Mouse (Mus musculus) limb, embryonic 11.5 days (tissue): ENCODE data around the gene Tsnaxip1. TPM values are rescaled to one million over a fixed set of nuclear protein-coding genes. Genes with fewer than 3 reads are reported as not detected.

Experiments
- ATAC-seq: fragments of 200-750 bp; cut with Nextera tagmentation; 2 replicates; pipeline ENCODE4 v1.8.0; 2017; ENCODE audit warnings: low read depth; ENCODE audit not compliant: insufficient number of reproducible peaks, low FRiP score, low TSS enrichment
- DNase-seq: peaks from one replicate; pipeline ENCODE4 v3.0.0-alpha.2; 2015; ENCODE audit warnings: low spot score
- H3K27ac ChIP-seq: fragments of 300-500 bp; sonication (generic); replicated peaks from 2 replicates; pipeline ENCODE4 v1.5.1; 2014; ENCODE audit warnings: low read depth, mild to moderate bottlenecking, low read length
- H3K27me3 ChIP-seq: fragments of 300-500 bp; sonication (generic); 2 replicates; pipeline ENCODE4 v1.6.1; 2014; ENCODE audit warnings: mild to moderate bottlenecking, low read length, mixed read lengths; ENCODE audit not compliant: control insufficient read depth, insufficient read depth
- H3K36me3 ChIP-seq: fragments of 300-500 bp; sonication (generic); 2 replicates; pipeline ENCODE4 v1.6.1; 2014; ENCODE audit warnings: mild to moderate bottlenecking, low read length, moderate library complexity, mixed read lengths; ENCODE audit not compliant: control insufficient read depth, insufficient read depth
- H3K4me1 ChIP-seq: fragments of 300-500 bp; sonication (generic); 2 replicates; pipeline ENCODE4 v1.6.1; 2014; ENCODE audit warnings: low read length, mixed read lengths; ENCODE audit not compliant: control insufficient read depth, insufficient read depth
- H3K4me2 ChIP-seq: fragments of 300-500 bp; sonication (generic); 2 replicates; pipeline ENCODE4 v1.6.1; 2014; ENCODE audit warnings: low read depth, mild to moderate bottlenecking, moderate library complexity; ENCODE audit not compliant: severe bottlenecking
- H3K4me3 ChIP-seq: fragments of 300-500 bp; sonication (generic); 2 replicates; pipeline ENCODE4 v1.5.1; 2014; ENCODE audit warnings: low read depth, low read length
- H3K9ac ChIP-seq: fragments of 300-500 bp; sonication (generic); 2 replicates; pipeline ENCODE4 v1.6.1; 2014; ENCODE audit warnings: mild to moderate bottlenecking, low read length
- H3K9me3 ChIP-seq: fragments of 300-500 bp; sonication (generic); 2 replicates; pipeline ENCODE4 v1.6.1; 2016; ENCODE audit warnings: low read length; ENCODE audit not compliant: control insufficient read depth
- WGBS: fragments of 180-500 bp; shearing (Covaris S2); extraction: QIAGEN DNeasy Blood & Tissue Kit; methylation state at CpG from one replicate; pipeline ENCODE4 v1.1.7; 2014; 5-methylcytosine and 5-hydroxymethylcytosine counted together
- polyA plus RNA-seq: library from polyadenylated mRNA; unstranded; fragments of >200 nt; fragmentation: Nextera tagmentation; extraction: Ambion mirVana; gene quantifications from 2 replicates; pipeline ENCODE4 v1.2.1, GENCODE M21; 2014

Tsnaxip1 gene
- polyA plus RNA-seq, 1 experiment from 2014 or later, result 0.15 TPM

DNA sequence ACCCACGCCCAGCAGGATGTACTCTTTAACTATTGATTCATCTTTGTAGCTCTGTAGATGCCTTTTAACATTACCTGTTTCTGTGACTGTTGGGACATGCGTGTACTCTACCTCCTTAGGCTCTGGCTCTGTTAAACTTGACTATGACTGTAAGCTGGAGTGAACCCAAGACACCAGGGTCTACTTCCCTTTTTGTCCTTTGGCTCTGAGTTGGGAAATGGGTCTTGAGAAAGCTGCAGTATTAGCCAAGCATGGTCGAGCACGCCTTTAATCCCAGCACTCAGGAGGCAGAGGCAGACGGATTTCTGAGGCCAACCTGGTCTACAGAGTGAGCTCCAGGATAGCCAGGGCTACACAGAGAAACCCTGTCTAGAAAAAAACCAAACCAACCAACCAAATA is 31.0 kb downstream of the Tsnaxip1 start:
- Histone ChIP-seq H3K4me1 (peaks cover 16% of the 10 kb centered on the region), H3K27ac (no peak overlapping the region), H3K9ac (no peak overlapping the region), H3K9me3 (no peaks in the 10 kb centered on the region), H3K27me3 (no peaks in the 10 kb centered on the region), H3K4me2 (no peak overlapping the region), H3K36me3 (no peaks in the 10 kb centered on the region; the same call in none of the 2 replicates), H3K4me3 (no peak overlapping the region)
- ATAC-seq (no peak), DNase-seq (no peak)
- WGBS, result 87% methylated on average over 5 of the region's 5 CpGs

DNA sequence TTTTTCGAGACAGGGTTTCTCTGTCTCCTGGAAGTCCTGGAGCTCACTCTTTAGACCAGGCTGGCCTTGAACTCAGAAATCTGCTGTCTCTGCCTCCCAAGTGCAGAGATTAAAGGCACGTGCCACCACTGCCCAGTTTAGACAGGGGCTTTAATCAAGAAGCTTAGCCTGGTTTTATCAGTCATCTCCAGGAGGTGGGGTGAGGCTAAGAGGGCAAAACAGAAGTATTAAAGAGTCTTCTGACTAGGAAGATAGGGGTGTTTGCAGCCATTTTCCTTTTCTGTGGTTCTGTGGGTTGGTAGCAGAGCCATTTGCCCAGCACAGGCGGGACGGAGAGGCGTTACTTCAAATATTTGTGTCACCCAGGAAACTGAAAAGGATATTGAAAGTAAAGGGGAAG is 31.8 kb downstream of the Tsnaxip1 start:
- Histone ChIP-seq H3K9ac (no peak overlapping the region), H3K27me3 (no peaks in the 10 kb centered on the region), H3K4me3 (no peak overlapping the region), H3K36me3 (peaks cover under 1% of the 10 kb centered on the region), H3K4me2 (no peak overlapping the region; the same call in 1 of the 2 replicates), H3K4me1 (peaks cover 16% of the 10 kb centered on the region), H3K9me3 (no peaks in the 10 kb centered on the region), H3K27ac (no peak overlapping the region)
- DNase-seq (no peak), ATAC-seq (no peak)
- WGBS, result 83% methylated on average over 5 of the region's 5 CpGs

DNA sequence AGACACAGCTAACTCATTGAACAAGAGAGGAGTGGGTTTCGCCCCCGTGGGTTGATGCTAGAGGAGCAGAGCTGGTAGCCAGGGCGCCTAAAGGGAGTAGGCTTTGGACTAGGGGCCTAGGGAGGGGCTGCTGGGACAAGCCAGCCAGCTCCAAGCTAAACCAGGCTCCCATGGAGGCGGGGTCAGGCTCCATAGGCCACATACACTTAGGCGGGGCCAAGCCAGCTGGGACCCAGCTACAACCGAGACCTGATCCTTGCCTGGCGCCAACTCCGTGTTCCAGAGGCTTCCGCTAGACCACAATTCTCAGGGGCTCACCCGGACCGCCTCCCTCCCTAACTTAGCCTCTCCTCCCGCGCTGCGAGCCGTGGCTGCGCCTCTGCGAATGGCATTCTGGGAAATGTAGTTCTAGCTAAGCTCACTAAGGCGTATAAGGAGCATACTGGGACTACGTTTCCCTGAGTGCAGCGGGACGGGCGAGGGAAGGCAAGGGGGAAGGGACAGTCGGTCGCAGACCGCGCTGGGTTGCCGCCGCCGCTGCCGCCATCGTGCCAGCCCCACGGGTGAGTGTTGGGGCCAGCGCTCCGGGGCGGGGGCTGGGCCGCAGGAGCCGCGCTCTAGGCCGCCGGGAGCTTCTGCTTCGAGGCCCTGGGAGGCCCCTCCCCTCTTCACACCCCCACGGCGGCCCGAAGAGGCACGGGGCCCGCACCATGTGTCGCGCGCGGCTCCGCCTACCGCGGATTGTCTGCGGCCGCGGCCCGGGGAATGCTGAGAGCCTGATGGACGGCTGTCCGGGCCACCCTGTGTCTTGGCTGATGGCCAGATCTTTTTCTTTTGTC is 32.8 kb downstream of the Tsnaxip1 start, which contains the start of gene Nutf2:
Gene Nutf2, plus strand, starts transcription at position 438 of the 839 bp plus-strand sequence.
- H3K4me1 ChIP-seq, result peaks cover 16% of the 10 kb centered on the region
- no peaks in the 10 kb centered on the region for H3K9me3 ChIP-seq
- no peaks in the 10 kb centered on the region for H3K27me3 ChIP-seq
- H3K4me2 ChIP-seq, result peak within 1 kb of the TSS; percentile 69
- H3K36me3 ChIP-seq, result peaks cover 2% of the 10 kb centered on the region
- under 1% methylated on average over 54 of the region's 59 CpGs for WGBS
- H3K4me3 ChIP-seq, result peak within 1 kb of the TSS; percentile 91
- DNase-seq, result peak; percentile 97
- peak within 1 kb of the TSS; percentile 91 for H3K9ac ChIP-seq
- ATAC-seq, result peak; percentile 98
- H3K27ac ChIP-seq, result peak within 1 kb of the TSS; percentile 75

DNA sequence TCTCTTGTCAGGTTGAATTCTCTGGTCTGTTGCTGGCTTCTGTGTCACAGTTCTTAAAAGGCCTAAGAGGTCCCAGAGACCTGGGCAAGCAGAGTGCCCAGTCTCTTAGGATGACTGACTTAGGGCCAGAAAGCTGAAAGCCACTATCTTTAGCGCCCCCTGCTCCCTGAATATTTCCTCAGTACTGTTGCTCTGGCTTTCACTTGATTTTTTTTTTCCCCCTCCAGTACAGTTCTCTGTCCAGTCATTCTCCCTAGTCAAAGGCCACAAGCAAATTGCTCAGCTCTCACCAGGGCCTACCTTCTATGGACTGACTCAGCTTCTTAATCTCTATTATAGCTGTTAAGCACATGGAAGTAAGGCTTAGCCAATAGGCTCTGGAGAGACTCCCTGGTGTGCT is 34.4 kb downstream of the Tsnaxip1 start:
- peak overlapping the region; percentile 91 for H3K4me3 ChIP-seq
- peak overlapping the region; percentile 91; the same call in 1 of the 2 replicates for H3K9ac ChIP-seq
- H3K9me3 ChIP-seq, result no peaks in the 10 kb centered on the region
- H3K27ac ChIP-seq, result no peak overlapping the region
- 5% methylated on average over 1 of the region's 1 CpGs for WGBS
- DNase-seq (no peak), ATAC-seq (no peak)
- H3K4me2 ChIP-seq, result peak overlapping the region; percentile 69
- peaks cover 10% of the 10 kb centered on the region for H3K36me3 ChIP-seq
- H3K27me3 ChIP-seq, result no peaks in the 10 kb centered on the region
- peaks cover 11% of the 10 kb centered on the region for H3K4me1 ChIP-seq

DNA sequence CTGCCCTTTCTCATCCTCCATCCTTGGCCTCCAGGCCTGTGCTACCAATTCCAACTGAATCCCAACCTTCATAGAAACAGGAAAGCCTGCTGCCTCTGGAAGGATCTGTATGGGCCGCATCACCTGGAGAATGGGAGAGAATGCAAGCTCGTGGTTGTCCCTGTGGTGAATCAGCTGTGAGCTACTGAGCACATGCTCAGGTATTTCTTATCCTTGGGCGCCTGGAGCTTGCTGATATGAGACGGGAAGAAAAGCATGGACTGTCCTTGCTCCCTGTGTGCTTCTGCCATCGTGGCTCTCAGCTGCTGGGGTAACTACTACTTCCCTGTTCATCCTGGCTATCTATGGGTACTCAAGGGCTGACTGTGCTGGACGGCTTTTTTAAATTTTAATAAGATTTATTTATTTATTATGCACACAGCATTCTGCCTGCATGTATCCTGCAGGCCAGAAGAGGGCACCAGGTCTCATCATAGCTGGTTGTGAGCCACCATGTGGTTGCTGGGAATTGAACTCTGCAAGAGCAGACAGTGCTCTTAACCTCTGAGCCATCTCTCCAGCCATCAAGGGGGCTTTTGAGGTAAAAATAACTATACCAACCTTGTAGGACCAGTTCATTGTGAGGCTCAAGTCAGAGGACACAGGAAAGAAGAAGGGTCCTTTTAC is 39.0 kb downstream of the Tsnaxip1 start:
- Histone ChIP-seq H3K27me3 (no peaks in the 10 kb centered on the region), H3K9ac (no peak overlapping the region), H3K4me1 (no peaks in the 10 kb centered on the region), H3K27ac (no peak overlapping the region), H3K9me3 (no peaks in the 10 kb centered on the region), H3K4me3 (no peak overlapping the region), H3K4me2 (no peak overlapping the region), H3K36me3 (peaks cover 24% of the 10 kb centered on the region)
- 85% methylated on average over 6 of the region's 6 CpGs for WGBS
- DNase-seq, result no peak
- ATAC-seq, result no peak

DNA sequence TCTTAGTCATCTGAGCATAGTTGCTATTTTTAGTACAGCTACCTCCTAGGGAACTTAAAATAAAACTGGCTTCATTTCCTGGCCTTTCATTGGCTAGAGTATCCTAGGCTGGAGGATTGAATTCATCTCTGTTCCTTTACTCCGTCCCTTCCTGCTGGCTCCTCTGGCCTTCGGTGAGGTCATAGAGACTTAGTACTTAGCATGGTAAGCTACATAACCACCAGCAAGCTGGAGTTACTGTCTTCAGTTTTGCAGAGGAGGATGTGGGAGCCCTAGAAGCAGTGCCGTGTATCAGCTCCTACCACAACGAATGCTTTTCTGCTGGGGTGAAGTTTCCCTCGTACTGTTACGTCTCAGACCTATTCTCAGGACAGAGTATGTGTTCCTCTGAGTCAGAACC is 46.8 kb downstream of the Tsnaxip1 start:
- H3K9me3 ChIP-seq, result no peaks in the 10 kb centered on the region
- 90% methylated on average over 6 of the region's 6 CpGs for WGBS
- peaks cover 28% of the 10 kb centered on the region for H3K36me3 ChIP-seq

DNA sequence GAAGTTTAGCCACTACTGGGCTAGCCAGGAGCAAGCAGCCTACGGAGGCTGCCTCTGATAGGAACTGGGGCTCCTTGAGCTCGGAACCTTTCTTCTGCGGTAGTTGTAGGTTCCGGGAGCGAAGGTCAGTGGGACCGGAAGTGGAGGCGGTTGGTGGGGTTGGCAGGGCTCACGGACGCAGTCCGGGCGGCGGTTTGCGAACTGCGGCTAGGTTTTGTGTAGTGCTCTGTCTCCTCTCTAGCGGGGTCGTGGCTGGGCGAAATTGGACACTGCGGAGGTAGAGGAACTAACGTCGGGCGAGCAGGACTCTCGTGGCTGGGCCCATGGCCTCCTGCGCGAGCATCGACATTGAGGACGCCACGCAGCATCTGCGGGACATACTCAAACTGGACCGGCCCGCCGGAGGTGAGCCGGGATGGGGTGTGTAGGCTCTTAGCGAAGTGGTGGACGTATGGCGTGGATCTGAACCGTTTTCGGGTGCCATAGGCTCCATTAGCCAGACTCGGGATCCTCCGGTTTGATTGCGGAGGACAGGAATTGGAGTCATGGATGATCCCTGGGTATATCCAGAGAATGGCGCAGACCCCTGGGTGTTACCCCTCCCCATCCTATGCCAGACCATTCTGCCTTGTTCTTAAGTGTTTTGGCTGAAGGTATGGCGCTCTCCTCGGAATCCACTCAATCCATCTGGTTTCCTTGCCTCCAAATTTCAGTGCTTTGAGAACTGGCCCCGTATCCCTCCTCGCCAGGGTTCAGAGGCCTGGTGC is 53.4 kb downstream of the Tsnaxip1 start, which contains the start of gene Edc4:
Gene Edc4, plus strand, starts transcription at position 128 of the 767 bp plus-strand sequence.
- Histone ChIP-seq H3K9ac (peak within 1 kb of the TSS; percentile 81), H3K4me1 (peaks cover 4% of the 10 kb centered on the region; the same call in 1 of the 2 replicates), H3K27me3 (no peaks in the 10 kb centered on the region), H3K4me2 (peak within 1 kb of the TSS; percentile 87), H3K4me3 (peak within 1 kb of the TSS; percentile 74), H3K27ac (no peak within 1 kb of the TSS), H3K36me3 (peaks cover 14% of the 10 kb centered on the region), H3K9me3 (no peaks in the 10 kb centered on the region)
- DNase-seq (peak; percentile 94), ATAC-seq (peak; percentile 85)
- WGBS, result under 1% methylated on average over 45 of the region's 45 CpGs

More for the DNA sequence above, 46.8 kb downstream of the Tsnaxip1 start:
- no peak for DNase-seq
- no peak overlapping the region for H3K4me2 ChIP-seq
- ATAC-seq, result no peak
- H3K9ac ChIP-seq, result no peak overlapping the region
- H3K4me1 ChIP-seq, result no peaks in the 10 kb centered on the region
- no peaks in the 10 kb centered on the region for H3K27me3 ChIP-seq
- no peak overlapping the region for H3K4me3 ChIP-seq
- H3K27ac ChIP-seq, result no peak overlapping the region
